Comparison of ENCODE assay signal across 18 mouse cellular contexts in the genomic region with DNA sequence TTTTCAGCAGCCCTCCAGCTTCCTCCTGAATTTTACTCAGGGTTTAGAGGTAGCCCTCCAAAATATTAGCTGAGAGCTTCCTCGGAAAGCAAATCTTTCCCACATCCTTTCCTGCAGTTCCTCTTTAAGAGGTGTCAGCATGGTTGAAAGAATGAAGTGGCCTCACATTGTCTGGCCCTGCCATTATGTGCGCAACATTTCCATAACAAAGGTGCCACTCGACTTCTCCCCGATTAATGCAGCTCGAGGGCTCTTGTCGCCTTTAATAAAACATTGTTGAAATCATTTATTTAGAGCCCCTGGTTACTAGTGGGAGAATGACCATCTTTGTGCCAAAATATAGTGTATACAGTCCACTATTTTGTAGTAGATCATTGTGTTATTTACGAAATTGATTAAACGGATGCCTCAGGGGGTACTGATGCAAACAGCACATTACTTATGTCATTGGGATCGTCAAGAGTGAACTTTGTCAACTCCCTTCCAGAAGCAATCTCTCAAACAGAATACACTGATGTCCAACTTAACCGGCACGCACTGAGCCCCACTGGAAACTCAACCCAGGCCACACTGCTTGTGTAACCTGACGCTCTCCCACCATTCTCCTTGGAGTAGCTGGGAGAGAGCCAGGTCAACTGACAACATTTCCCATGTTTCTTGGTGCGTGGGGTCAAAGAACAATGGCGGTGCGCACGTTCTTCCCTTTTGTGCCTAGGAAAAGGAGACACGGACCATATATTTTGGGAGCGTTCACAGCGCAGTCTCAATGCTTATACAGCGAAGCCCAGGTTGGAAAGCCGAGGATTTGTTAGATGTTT. TPM values are rescaled to one million over a fixed set of nuclear protein-coding genes. Genes with fewer than 3 reads are reported as not detected.
A peak's percentile ranks its signal among the peaks of the same experiment; 100 is the strongest.
DNase-seq lines count a peak whose midpoint lies in the region; ATAC-seq lines count a peak whose summit lies in the region.
"Had no signal": no experiment of that assay in that cellular context is flagged by ENCODE, and none has a peak within 500 bp of the region (broad histone marks: within the 10 kb centered on the region; RNA-seq: fewer than 3 reads in every experiment).

No protein-coding gene starts in this region.

- peak; percentile 66 for DNase-seq in hindbrain, embryonic 10.5 days (ENCODE audit: low spot score)
- no peak for DNase-seq in hindbrain, embryonic 14.5 days (ENCODE audit: low spot score)
- peak; percentile 46 for DNase-seq in ZHBTc4 (ENCODE audit: low read depth, low spot score)
- DNase-seq in midbrain, embryonic 14.5 days, result peak; percentile 73
- no peak for DNase-seq in cerebellum, postnatal 4 days (ENCODE audit: low spot score in 2 of 2)
- DNase-seq in right cerebral cortex, postnatal 36 days (ENCODE audit: low spot score in 2 of 2), result no peak
- no peak for DNase-seq in urinary bladder, postnatal 36 days (ENCODE audit: low spot score in 2 of 2)
- DNase-seq: adrenal gland, postnatal 25 days; gastrocnemius, postnatal 14 days; heart, postnatal 4 days; kidney, adult 18-20 months; kidney, postnatal 4 days; lung, adult 2 months; thymus, postnatal 25 days had no signal

- H3K27ac ChIP-seq in hindbrain, embryonic 10.5 days, result peak overlapping the region; percentile 99
- no peak overlapping the region for H3K27ac ChIP-seq in hindbrain, embryonic 14.5 days
- H3K27ac ChIP-seq in forebrain, embryonic 13.5 days, result peak overlapping the region; percentile 37
- no peak overlapping the region; the same call in 1 of the 2 replicates for H3K27ac ChIP-seq in midbrain, embryonic 14.5 days (replicated peaks; ENCODE audit: low read depth, low read length)
- H3K27ac ChIP-seq: stomach, embryonic 15.5 days had no signal

- peaks cover 7% of the 10 kb centered on the region for H3K36me3 ChIP-seq in hindbrain, embryonic 10.5 days
- no peaks in the 10 kb centered on the region for H3K36me3 ChIP-seq in hindbrain, embryonic 14.5 days (replicated peaks; ENCODE audit: control insufficient read depth, insufficient read depth)
- 0 out of 2 replicates have a peak, but pooled peaks cover 8% of the 10 kb centered on the region for H3K36me3 ChIP-seq in forebrain, embryonic 13.5 days (ENCODE audit: poor library complexity, severe bottlenecking)
- no peaks in the 10 kb centered on the region for H3K36me3 ChIP-seq in midbrain, embryonic 14.5 days (ENCODE audit: control insufficient read depth, insufficient read depth, low read length)
- H3K36me3 ChIP-seq: limb, embryonic 15.5 days; stomach, embryonic 15.5 days had no signal

- H3K9me3 ChIP-seq in hindbrain, embryonic 10.5 days, result no peaks in the 10 kb centered on the region
- no peaks in the 10 kb centered on the region for H3K9me3 ChIP-seq in hindbrain, embryonic 14.5 days (ENCODE audit: control insufficient read depth, low read length)
- H3K9me3 ChIP-seq in forebrain, embryonic 13.5 days (replicated peaks), result no peaks in the 10 kb centered on the region
- no peaks in the 10 kb centered on the region for H3K9me3 ChIP-seq in midbrain, embryonic 14.5 days (ENCODE audit: control insufficient read depth, low read length)
- H3K9me3 ChIP-seq: limb, embryonic 15.5 days; stomach, embryonic 15.5 days had no signal

- H3K4me2 ChIP-seq in hindbrain, embryonic 14.5 days (replicated peaks), result no peak overlapping the region
- H3K4me2 ChIP-seq in forebrain, embryonic 13.5 days, result peak overlapping the region; percentile 1
- H3K4me2 ChIP-seq in midbrain, embryonic 14.5 days (ENCODE audit: low read length), result peak overlapping the region; percentile 10; the same call in 1 of the 2 replicates
- H3K4me2 ChIP-seq: heart, embryonic 11.5 days; limb, embryonic 15.5 days; stomach, embryonic 15.5 days had no signal

- 29% methylated on average over 21 of the region's 21 CpGs for WGBS in hindbrain, embryonic 10.5 days
- WGBS in hindbrain, embryonic 14.5 days, result 15% methylated on average over 21 of the region's 21 CpGs
- 27% methylated on average over 21 of the region's 21 CpGs for WGBS in forebrain, embryonic 13.5 days
- 15% methylated on average over 21 of the region's 21 CpGs for WGBS in midbrain, embryonic 14.5 days

- ATAC-seq in hindbrain, embryonic 14.5 days (ENCODE audit: low FRiP score), result no peak
- ATAC-seq in forebrain, embryonic 13.5 days, result peak; percentile 29; the same call in 1 of the 2 replicates
- peak; percentile 40; the same call in 1 of the 2 replicates for ATAC-seq in midbrain, embryonic 14.5 days (ENCODE audit: low FRiP score, low TSS enrichment)

- peaks cover 57% of the 10 kb centered on the region for H3K4me1 ChIP-seq in hindbrain, embryonic 10.5 days (replicated peaks)
- H3K4me1 ChIP-seq in hindbrain, embryonic 14.5 days (replicated peaks; ENCODE audit: control insufficient read depth, insufficient read depth, low read length), result peaks cover 23% of the 10 kb centered on the region
- H3K4me1 ChIP-seq in forebrain, embryonic 13.5 days, result peaks cover 49% of the 10 kb centered on the region
- peaks cover 38% of the 10 kb centered on the region for H3K4me1 ChIP-seq in midbrain, embryonic 14.5 days (ENCODE audit: control insufficient read depth, insufficient read depth, low read length)

- H3K9ac ChIP-seq in hindbrain, embryonic 14.5 days, result no peak overlapping the region
- no peak overlapping the region for H3K9ac ChIP-seq in forebrain, embryonic 13.5 days
- H3K9ac ChIP-seq in midbrain, embryonic 14.5 days (replicated peaks; ENCODE audit: low read length), result no peak overlapping the region
- H3K9ac ChIP-seq: limb, embryonic 15.5 days; stomach, embryonic 15.5 days had no signal

- H3K27me3 ChIP-seq in hindbrain, embryonic 10.5 days (ENCODE audit: insufficient read depth, poor library complexity, severe bottlenecking), result peaks cover 44% of the 10 kb centered on the region
- H3K27me3 ChIP-seq in hindbrain, embryonic 14.5 days (ENCODE audit: control insufficient read depth, insufficient read depth, low read length), result no peaks in the 10 kb centered on the region
- peaks cover 43% of the 10 kb centered on the region for H3K27me3 ChIP-seq in forebrain, embryonic 13.5 days
- H3K27me3 ChIP-seq in midbrain, embryonic 14.5 days (ENCODE audit: control insufficient read depth, insufficient read depth, low read length), result peaks cover 9% of the 10 kb centered on the region; the same call in 1 of the 2 replicates
- H3K27me3 ChIP-seq: limb, embryonic 15.5 days had no signal

- peak overlapping the region; percentile 33 for H3K4me3 ChIP-seq in hindbrain, embryonic 10.5 days
- H3K4me3 ChIP-seq in hindbrain, embryonic 14.5 days (replicated peaks; ENCODE audit: low read length), result no peak overlapping the region
- H3K4me3 ChIP-seq in forebrain, embryonic 13.5 days, result no peak overlapping the region
- H3K4me3 ChIP-seq in midbrain, embryonic 14.5 days (replicated peaks; ENCODE audit: low read depth, low read length), result no peak overlapping the region
- H3K4me3 ChIP-seq: limb, embryonic 15.5 days; stomach, embryonic 15.5 days had no signal

RNA-seq across cellular contexts. Expression of gene Gas1, which starts 6.1 kb away (rescaled TPM):
- 78.7 and 97.1 TPM in 2 replicates for polyA plus RNA-seq in hindbrain, embryonic 10.5 days (2016; fragmentation: Nextera tagmentation; extraction: Ambion mirVana)
- polyA plus RNA-seq in hindbrain, embryonic 14.5 days (2014; fragmentation: Nextera tagmentation; extraction: Ambion mirVana), result 19.3 and 26.0 TPM in 2 replicates
- polyA plus RNA-seq in forebrain, embryonic 13.5 days (2015; fragmentation: Nextera tagmentation; extraction: Ambion mirVana), result 47.8 and 51.6 TPM in 2 replicates
- polyA plus RNA-seq in midbrain, embryonic 14.5 days (2014; fragmentation: Nextera tagmentation; extraction: Ambion mirVana), result 13.8 and 24.2 TPM in 2 replicates

Comparison
In these comparisons a context has a peak if more than half of its experiments do, and no peak if none do; other contexts are left out.
1. DNase-seq: peak in hindbrain, embryonic 10.5 days (single experiment), ZHBTc4 (single experiment) and midbrain, embryonic 14.5 days (single experiment); none in hindbrain, embryonic 14.5 days (single experiment), cerebellum, postnatal 4 days (0 of 2), right cerebral cortex, postnatal 36 days (0 of 2) and urinary bladder, postnatal 36 days (0 of 2).
2. H3K27ac ChIP-seq: peak in hindbrain, embryonic 10.5 days (single experiment) and forebrain, embryonic 13.5 days (single experiment); none in hindbrain, embryonic 14.5 days (single experiment) and midbrain, embryonic 14.5 days (single experiment).